Mouse (Mus musculus) adrenal gland, postnatal 36 days (tissue): ENCODE data around the gene Mogat1. TPM values are rescaled to one million over a fixed set of nuclear protein-coding genes. Genes with fewer than 3 reads are reported as not detected.
"Not testable (repeated sequence)": the region's sequence is repeated elsewhere in the genome, so short reads cannot be mapped to it uniquely, and the experiment has no call there.

Source experiments
- DNase-seq, 2 experiments: peaks; one replicate each; pipeline ENCODE4 v3.0.0; 2021; ENCODE audit warnings: mixed read lengths in 1 of 2
- total RNA-seq, 2 experiments: library from RNA; stranded (reverse); gene quantifications; 2 replicates each; pipeline ENCODE4 v1.2.3; 2021

Mogat1 gene
- total RNA-seq, 2 experiments from 2014 or later: 2.1 to 3.1 TPM

GRCm38 (mm10) chr1:78536310-78537164, 25.7 kb downstream of the Mogat1 start:
- DNase-seq: peak; percentile 85 to 89

GRCm38 (mm10) chr1:78537494-78538010, 26.8 kb downstream of the Mogat1 start:
- DNase-seq: peak; percentile 60 to 67

GRCm38 (mm10) chr1:78538396-78538795, 27.6 kb downstream of the Mogat1 start:
- no peak for DNase-seq

- DNase-seq: no peak
These were observed 28.4 kb downstream of the Mogat1 start for GRCm38 (mm10) chr1:78539166-78539565.

DNA sequence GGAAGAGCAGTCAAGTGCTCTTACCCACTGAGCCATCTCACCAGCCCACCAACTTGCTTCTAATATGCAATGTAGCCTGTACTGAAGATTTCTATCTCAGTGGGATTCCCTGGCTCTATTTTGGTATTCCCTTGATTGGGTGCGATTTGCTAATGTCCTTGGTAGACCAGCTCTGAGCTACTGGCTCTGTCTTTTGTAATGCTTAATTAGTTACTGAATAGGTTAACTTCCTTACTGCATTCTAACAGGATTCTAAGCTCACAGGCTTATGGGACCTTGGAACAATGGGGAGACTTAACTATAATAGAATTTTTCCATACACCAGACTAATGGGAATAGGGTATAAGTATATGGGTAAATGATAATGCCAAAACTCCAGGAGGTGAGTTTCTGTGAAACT, 32.8 kb downstream of the Mogat1 start:
- not testable (repeated sequence) for DNase-seq

DNA sequence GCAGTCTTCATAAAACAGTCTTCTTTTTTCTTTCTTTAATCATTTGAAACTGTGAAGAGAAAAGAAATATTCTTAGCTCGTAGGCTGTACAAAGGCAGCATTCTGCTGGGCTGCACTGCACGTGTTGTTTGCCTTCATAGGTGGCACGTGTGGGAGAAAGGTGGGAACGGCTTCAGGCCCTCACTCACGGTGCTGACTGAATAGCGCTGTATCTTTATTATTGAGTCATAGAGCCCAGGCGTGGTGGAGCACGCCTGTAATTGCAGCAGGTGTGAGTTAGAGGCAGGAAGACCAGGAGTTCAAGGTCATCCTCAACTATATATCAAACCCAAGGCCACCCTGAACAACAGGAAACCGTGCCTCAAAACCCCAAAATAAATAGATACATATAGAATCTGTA, 35.5 kb downstream of the Mogat1 start:
- no peak for DNase-seq

DNA sequence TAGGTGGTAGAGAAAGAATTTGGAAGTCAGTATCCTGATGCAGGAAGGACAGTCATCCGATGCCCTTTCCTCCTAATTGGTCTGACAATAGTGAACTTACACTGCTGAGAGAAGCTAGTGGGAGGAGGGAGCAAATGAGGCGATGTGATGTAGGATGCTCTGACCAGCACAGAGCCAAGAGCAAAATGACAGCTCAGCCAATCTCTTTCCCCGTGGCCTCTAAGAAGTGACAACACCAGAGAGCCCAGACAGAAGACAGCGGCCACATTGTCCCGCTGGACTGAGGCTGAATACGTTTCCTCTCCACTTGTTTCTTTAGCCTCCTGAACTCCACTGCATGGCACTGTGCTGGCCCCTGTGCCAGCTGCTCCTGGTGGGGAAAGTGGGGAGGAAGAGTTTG, 38.2 kb downstream of the Mogat1 start:
- no peak for DNase-seq

DNA sequence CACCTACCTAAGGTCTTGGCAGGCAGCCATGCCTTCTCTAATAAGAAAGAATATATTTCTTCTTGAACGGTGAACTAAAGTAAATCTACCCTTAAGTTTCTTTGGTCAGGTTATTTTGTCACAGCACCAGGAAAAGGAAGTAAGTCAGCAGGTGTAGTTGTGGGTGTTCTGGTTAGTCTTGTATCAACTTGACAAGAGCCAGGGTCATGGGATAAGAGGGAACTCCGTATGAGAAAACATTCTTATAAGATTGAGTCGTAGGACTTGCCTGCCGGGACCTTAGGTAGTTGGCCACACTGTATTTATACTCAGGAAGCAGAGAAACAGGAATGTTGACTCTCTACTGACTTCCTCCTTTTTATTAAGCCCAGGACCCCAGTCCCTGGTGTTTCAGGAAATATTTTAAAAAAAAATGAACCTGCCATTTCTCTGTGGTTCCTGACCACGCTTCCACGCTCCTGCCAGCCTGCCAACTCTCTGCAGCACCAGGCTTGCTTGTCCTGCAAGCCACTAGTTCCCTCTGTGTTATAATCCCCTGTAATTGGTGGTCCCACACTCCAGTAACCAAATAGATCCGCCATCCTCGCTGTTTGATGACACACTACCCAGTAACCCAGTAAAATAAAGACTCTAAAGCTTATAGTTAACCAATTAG, 43.3 kb downstream of the Mogat1 start:
- no peak for DNase-seq

- DNase-seq: no peak
These were observed 56.2 kb downstream of the Mogat1 start for GRCm38 (mm10) chr1:78566963-78567362.

DNA sequence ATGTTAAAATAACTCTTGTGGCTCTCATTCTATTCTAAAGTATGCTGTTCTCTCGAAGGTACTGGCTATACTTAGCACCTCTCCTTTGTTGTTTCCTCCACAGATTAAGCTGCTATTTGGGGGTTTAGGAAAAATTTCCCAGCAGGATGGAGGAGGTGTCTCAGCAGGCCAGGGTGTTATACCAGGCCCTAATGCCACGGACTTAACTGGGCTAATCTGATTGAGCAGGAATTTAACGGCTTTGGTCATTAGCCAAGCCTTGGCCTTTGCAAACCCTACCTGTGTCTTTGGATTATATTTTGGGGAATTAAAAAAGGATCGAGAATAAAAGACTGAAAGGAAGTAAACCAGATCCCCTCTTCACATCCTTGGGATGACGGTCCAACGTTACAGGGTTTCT, 56.6 kb downstream of the Mogat1 start:
- DNase-seq: no peak

- peak; percentile 66 to 69 for DNase-seq
These were observed 57.2 kb downstream of the Mogat1 start for GRCm38 (mm10) chr1:78567834-78568507.

GRCm38 (mm10) chr1:78569617-78570016, 58.8 kb downstream of the Mogat1 start:
- DNase-seq: no peak

- peak in 1 of 2 experiments; percentile 3 for DNase-seq
These were observed 74.3 kb downstream of the Mogat1 start for GRCm38 (mm10) chr1:78585080-78585479.

DNA sequence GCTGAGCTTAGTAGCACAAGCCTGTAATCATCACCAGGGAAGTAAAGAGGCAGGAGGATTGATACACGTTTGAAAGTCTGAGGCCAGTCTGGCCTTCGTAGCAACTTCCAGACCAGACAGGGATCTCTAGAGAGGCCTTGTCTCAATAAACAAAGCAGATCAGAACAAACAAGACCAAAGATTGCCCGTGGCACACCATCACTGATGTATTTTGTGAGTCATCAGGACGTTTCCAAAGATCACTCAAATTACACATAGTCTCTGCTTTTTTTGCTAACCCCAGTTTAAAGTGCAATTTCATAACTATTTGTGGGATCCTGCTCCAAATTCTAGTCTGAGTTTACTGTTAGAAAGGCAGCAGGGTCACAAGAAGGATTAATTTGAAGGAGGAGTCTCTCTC, 76.2 kb downstream of the Mogat1 start:
- DNase-seq: no peak

Other genes starting within 250 kb of the Mogat1 start
- 1 to 10 TPM in 1 of 2 experiments, under 1 TPM in 1; 0.82 to 1.1 TPM for gene Sgpp2, start 200.6 kb upstream of the Mogat1 start, total RNA-seq
- gene Farsb, start 22.1 kb upstream of the Mogat1 start, total RNA-seq: 10 to 100 TPM; 71.0 to 77.3 TPM
- gene BC035947, start 1.2 kb downstream of the Mogat1 start, total RNA-seq: under 1 TPM in 1 of 2 experiments, not detected in 1; 0.17 TPM
- gene Acsl3, start 146.8 kb downstream of the Mogat1 start, total RNA-seq: 10 to 100 TPM; 24.6 to 25.0 TPM
- 1 to 10 TPM; 4.1 TPM for gene Utp14b, start 147.0 kb downstream of the Mogat1 start, total RNA-seq